Mouse (Mus musculus): ENCODE results near the gene Stxbp5l.
"Not testable (repeated sequence)": the region's sequence is repeated elsewhere in the genome, so short reads cannot be mapped to it uniquely, and the experiment has no call there.

The Stxbp5l gene

DNA sequence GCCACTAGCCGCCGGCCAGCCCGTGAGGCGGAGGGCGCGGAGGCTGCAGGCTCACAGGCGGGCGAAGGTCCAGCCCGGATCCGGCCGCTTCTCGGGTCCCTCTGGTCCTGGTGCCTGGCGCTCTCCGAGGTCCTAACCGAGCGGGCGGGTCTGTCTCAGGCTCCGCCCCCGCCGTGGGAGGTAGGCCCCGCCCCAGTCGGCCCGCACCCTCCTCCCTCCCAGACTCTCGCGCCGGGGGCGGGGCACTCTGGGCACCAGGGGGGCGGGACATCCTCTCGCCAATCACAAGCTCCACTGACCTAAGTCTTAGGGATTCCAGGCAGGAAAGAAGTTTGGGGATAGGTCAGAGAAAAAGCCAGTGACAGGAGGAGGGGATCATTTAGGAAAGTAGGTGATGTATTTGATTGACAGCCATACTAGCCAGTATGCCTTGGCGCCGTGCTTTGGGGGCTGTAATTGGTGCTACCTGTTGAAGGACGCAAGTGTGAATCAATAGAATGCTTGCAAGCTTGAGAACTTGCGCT is at the start of gene Stxbp5l:
TSS of gene Stxbp5l (minus strand) at position 142 of the 524 bp plus-strand sequence.
- in situ Hi-C loops (cut with MboI, MseI) = no loop called here

DNA sequence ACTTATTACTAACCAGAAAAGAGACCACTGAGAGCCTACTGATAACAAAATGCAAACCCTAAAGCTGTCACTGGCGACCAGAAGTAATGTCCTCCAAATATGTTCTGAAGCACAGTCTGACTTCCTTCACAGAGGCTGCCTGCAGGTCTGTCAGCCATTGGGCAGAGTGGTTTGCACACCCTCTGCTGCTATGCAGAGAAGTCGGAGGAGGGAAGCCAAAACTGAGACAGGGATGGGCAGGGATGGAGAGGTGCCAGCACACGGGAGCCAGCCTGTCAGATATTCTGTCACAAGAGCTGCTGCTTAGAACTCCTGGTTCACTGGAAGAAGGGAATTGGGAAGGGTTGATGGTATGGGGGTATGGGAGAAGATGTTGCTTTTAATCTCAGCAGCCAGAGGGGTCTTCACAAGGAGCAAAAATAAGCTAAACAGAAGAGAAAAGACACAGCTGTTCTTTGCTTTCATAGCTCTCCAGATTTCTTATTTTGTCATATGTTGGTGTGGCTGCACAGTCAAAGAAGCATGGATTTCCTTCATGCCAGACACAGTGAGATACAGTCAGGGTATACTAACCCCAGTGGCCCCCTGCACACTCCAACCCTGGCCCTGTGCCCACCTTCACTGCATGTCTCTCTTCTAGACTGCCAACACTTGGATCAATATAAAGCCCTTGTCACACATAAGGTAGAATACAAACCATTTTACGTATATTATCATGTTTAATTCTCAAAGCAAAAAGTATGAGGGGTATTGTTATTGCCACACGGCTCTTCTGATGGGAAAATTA is 48.8 kb upstream of the Stxbp5l start:
- in situ Hi-C loops (cut with MboI, MseI) = no loop called here

DNA sequence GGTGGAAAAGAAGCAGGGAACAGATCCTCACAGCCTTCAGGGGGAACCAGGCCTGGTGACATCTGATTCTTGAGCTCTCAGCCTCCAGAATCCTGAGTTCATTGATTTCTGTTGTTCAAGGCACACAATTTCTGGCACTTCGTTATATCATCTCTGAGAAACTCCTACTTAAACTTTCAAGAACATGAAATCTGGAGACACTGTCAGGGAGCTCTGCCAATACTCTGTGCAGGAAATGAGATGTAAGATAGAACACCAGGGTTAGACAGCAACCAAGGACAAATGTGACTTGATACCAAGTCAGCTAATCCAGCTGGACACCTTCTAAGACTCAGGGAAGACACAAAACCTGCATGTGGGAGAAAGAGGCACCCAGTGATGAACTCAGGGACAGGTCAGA is 40.7 kb upstream of the Stxbp5l start:
- in situ Hi-C loops (cut with MboI, MseI) = no loop called here

DNA sequence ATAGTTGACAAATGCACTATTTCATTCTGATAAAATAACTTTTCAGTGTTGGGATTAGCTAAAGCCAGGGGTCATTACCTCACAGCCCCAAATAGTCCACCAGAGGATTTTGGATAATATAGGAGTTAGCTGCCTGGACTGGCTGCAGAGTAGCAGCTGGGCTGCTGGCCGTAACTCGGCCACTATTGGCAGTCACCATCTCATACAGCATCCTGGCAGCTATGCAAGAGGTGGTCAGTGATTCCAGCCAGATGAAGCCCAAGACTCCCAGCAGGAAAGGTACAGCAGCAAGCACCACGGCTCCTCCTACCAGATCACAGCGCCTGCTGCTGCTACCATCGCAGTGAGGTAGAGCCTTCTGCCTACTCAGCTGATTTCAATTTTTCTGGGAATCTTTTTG is 38.1 kb upstream of the Stxbp5l start:
- in situ Hi-C loops (cut with MboI, MseI) = no loop called here

DNA sequence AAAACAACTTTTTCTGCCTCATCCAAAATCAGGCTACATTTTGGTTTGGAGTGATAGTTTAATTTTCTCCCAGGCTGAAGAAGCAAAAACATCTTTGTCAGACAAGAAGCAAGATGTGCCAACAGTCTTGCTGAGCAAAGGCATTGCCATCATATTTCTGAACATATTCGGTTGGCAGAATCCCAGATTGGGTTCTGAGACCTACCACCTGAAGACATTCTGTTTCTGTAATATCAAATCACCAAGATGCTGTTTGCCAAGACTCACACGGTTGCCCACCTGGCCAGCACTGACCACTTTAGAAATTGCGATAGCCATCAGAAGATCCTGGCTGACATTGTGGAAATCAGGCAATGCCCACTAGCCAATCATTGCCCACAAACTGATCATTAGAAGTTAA is 37.1 kb upstream of the Stxbp5l start:
- in situ Hi-C loops (cut with MboI, MseI) = no loop called here

DNA sequence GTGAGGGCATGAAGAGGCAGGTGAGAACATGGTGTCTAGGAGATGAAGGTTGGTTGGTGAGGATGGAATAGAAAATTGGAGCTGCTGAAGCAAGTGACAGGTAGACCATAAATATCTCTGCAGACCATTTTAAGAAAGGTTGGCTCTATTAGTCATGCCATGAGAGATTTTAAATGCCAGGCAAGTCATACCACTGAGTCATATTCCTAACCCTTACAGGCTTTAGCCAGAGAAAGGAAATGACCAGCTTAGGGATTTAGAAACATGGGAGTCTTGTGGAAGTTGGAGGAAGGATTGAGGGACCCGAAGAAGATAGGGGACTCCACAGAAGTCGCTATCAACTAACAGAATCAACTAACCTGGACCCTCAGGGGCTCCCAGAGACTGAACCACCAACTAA is 35.8 kb upstream of the Stxbp5l start:
- in situ Hi-C loops (cut with MboI, MseI) = no loop called here

DNA sequence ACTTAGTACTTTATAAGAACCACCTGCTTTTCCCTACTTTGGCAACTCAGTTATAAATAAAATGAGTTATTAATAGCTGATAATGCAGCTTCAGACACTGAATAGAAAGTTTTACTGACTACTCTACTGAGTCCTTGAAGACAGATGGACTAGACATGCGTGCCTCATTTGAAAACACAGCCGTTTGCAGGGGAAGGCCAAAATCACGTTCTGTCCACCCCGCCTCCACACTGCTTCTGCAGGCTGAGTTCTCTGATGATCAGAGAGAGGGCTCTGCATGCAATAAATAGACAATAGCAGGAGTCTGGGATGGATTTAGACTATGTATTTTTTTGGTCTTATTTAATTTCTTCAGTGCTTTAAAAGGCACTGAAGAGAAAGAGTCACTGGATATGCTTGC is 20.8 kb upstream of the Stxbp5l start:
- in situ Hi-C loops (cut with MboI, MseI) = no loop called here

DNA sequence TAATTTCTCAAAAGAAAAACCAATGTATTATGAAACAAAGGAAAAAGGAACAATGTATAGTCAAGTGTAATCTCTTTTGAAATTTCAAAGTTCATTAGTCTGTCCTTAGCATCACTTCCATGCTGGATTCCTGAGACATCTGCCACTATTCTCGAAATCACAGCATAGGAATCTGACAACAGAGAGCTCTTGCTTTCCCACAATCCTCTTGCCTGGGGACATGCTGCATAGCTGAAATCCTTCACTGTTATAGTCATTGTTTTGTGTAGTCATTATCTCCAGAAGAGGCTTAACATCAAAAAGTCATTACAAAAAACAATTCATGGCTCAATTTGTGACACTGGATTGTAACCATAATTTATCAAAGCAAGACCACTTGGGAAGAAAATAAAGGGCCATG is 20.2 kb upstream of the Stxbp5l start:
- in situ Hi-C loops (cut with MboI, MseI) = no loop called here

DNA sequence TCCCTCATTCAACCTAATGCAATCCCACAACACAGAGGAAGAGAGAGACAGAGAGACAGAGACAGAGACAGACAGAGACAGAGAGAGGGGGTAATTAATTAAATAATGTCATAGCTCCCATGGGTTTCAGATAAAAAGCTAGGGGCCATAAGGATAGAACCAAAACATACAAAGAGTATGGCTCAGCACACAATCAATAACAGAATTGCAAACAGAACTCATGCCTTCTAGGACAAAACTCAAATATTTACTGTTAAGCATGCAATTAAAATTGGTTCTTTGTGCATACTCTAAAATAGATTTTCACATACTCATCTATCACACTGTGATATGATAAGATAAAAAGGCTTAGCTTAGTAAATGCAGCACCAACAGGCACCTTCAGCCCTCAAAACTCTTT is 5.2 kb upstream of the Stxbp5l start:
- in situ Hi-C loops (cut with MboI, MseI) = no loop called here

DNA sequence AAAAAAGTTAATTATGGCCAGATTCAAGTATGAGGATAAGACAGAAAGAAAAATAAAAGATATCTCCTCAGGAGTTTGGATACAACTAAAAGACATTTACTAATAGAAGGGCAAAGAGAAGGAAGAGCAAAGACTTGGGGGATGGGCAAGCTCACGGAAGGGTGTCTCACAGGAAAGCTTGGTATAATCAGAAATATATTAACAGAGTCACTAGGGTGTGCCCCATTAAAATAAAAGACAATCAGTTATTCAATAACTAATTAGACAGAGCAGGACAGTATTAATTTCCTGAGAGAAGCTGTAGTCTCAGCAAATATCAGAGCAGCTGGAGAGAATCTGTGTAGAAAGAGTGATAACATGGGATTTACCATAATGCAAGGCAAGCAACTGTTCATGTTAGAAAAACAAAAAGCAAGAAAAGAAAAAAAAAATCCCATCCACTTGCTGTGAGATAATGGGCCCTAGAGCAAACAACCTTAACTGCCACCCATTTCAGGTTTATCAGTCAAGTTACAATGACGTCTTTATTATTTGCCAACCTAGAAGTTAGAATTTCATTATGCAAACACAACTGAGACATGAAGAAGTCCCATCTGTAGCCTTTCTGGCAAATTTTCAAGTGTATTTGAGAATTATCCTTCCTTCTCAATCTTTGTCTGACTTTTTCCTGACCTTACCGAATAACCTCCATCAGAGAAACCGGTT is 4.6 kb upstream of the Stxbp5l start:
- in situ Hi-C loops (cut with MboI, MseI) = no loop called here

DNA sequence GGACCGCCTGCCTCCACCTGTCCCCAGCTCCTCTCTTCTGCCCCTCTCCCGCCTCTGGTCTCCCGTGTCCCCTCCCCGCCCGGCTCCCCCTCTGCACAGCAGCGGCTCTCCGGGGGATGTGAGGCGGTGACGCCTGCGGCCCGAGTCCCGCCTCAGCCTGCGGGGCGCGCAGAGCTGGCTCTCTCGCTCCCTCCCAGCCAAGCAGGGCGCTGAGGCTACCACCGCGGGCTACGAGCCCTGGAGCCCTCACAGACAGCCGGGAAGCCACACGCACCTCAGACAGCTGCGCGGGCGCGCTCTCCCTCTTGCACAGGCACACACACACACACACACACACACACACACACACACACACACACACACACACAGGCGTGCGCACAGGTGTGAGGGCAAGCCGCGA is 393 bp downstream of the Stxbp5l start:
- in situ Hi-C loops (cut with MboI, MseI) = no loop called here

DNA sequence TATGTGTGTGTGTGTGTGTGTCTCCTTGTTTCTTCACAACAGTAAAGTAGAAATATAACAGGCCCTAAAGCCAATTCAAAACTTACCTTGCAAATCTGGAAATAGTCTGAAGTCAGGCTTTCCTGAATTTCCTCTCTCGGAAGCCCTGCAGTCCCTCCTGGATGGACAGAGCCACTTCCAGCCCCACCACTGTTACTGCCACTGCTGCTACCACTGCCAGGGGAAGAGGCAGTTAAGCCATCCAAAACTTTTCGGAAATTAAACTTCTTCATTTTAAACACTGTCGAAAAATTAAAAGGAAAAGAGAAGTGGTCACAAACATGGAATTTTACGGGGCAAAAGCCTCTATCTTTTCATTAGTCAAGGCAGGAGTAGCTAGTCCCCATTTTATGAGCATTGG is 1.3 kb downstream of the Stxbp5l start:
- in situ Hi-C loops (cut with MboI, MseI) = no loop called here

DNA sequence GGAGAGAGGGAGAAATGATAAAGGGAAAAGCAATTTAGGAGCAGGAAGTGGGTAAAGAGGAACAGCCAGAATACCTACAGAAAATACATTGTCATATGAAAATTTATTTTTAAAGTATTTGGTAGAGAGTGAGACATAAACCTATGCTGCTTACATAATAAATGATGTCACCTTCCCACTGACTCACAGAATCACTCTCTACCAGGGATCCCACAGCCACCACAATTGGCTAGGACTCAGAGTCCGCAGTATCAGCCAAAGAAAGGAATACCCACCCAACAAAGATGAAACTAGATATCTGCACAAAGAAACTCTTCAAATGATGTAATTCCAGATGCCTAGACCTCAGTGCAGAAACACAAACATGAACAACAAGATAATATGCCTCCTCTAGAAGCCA is 12.0 kb downstream of the Stxbp5l start:
- in situ Hi-C loops (cut with MboI, MseI) = no loop called here

DNA sequence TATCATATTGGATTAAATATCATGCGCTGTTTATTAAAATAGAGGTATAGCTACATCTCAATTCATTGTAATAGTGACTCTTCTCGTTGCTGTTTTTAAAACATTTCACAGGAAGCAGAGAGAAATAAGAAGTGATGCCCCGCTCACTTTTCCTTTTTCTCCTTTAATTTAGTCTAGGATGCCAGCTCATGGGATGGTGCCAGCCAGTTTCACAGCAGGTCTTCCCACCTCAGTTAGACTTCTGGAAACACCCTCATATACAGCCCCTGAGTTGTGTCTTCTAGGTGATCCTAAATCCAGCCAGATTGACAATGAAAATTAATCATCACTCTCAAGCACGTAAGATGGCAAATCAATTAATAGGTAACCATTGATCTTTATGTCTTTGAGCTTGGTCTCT is 17.3 kb downstream of the Stxbp5l start:
- in situ Hi-C loops (cut with MboI, MseI) = no loop called here

DNA sequence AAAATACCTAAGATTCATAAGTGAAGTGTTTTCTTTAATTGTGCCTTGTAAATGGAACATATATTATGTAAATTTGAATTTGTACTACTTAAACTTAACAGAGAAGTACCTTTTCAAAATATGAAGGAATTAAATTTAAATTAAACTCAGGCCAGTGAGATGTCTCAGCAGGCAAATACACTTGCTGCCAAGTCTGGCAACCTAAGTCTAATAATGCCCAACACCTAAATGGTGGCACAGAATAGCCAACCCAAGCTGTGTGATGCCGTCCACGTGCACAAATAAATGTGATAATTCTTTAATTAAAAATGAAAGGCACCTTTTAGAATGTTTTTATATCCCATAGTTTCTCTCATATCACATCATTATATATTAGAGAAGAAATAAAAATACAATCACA is 20.8 kb downstream of the Stxbp5l start:
- in situ Hi-C loops (cut with MboI, MseI) = no loop called here

DNA sequence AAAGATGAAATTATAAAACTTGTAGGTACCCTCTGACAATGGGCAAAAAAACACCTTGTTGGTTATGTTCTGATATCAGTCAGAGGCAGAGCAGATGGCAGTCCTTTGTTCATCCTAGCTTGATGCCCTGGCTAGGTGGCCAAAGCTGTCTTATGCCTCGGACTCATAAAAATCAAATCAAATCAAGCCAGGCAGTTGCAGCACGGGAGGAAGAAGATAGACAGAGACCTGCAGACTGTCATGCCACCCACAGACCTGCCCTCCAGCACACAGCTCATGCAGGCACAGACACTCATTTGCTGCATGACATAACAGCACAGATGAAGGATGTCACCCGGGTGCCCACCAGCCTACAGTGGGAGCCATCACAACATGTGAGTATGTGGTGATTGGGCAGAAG is 29.1 kb downstream of the Stxbp5l start:
- in situ Hi-C loops (cut with MboI, MseI) = no loop called here

DNA sequence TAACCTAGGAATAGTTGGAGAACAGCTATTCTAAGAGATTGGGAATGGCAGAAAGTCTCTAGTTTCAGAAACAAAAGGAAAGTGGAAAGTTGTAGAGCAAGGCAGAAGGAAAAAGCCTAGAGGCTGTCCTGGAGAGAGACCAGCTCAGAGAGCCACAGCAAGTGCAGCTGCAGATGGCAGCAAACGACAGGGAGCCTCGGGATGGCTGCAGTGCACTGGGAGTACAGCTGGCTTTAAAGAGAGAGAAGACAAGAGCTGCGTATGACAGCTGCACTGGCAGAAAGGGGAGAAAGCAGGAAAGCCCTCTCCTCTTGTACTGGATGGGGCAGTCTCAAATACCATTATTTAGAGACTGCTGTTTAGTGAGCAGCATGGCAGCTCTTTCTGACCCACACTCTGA is 37.7 kb downstream of the Stxbp5l start:
- in situ Hi-C loops (cut with MboI, MseI) = no loop called here

DNA sequence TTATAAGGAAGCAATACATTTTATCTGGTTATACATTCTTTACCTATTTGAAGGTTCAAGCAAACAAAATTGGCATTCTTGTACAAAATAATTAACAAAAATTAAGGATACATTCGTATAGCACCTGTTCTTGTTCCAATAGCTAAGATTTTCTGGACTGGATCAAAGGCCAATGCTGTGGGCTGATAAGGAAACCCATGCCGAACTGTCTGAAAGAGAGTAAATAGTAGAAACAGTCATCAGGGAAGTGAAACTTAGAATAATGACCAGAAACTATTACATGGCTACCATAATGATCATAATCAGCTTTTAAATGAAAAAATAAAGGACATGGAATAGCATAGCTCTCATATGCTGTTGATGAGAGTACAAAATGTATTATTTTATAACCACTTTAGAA is 39.8 kb downstream of the Stxbp5l start:
- in situ Hi-C loops (cut with MboI, MseI) = no loop called here

DNA sequence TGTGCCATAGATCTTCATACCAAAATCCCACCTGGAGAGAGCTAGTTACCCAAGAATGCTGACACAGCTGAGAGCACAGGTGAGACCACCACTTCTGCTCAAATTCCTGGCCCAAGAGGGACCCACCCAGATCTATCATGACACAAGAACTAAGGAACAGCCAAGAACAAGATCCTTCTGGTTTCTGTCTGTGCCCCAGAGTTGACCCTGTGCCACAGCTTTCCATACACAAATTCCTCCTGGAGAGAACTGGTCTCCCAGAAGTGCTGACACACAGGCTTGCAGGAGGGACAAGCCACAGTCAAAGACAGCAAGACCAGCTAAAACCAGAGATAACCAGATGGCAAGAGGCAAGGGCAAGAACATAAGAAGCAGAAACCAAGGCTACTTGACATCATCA is 43.3 kb downstream of the Stxbp5l start:
- in situ Hi-C loops (cut with MboI, MseI) = not testable (repeated sequence)

DNA sequence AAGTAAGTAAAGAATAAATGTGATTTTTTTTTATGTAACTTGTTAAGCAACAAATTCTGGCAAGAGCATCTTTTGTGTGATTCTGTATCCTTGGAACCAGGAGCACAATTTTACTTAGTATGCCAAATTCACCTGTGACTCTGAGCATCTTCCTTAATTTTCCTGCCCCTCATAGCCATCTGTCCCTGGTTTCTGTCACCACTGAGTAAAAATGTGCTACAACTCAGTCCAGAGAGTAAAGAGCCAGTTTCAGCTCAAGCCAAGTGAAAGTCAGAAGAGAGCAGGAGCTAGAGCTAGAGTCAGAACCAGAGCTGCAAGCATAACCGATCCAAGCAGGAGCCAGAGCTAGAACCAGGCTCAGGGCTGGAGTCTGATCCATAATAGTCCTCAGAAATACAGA is 46.6 kb downstream of the Stxbp5l start:
- in situ Hi-C loops (cut with MboI, MseI) = no loop called here

DNA sequence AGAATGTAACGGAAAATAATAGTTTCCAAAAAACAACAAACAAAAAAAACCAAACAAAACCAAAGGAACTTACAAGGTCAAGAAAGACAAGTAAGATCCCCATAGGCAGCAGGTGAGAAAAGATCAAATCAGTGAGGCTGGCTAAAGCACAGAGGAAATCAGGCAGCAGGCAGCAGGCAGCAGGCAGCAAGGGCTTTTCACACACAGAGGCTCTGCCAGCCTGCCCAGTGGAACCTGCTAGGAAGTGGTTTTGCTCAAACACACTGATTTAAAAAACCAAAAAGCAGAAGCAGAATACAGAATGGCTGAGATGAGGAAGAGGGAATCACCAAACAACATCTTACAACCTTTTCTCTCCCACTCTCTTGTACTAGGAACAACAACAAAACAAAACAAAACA is 47.2 kb downstream of the Stxbp5l start:
- in situ Hi-C loops (cut with MboI, MseI) = no loop called here

DNA sequence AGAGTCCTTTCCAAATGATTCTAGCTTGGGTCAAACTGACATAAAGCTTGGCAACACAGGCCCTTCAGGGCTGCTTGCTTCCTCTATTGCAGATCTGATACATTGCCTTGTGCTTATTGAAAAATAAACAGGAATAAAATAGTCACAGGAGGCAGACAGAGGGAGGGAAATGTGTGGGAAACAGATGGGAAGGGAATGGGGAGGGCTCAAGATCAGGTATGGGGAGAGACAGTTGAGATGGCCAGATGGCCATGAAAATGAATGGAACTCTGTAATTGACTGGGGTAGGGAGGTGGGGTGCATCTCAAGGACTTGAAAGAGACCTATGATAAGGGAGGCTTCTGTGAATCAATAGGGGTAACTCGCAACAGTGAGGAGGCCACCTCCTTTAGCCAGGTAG is 80.3 kb downstream of the Stxbp5l start:
- in situ Hi-C loops (cut with MboI, MseI) = no loop called here

DNA sequence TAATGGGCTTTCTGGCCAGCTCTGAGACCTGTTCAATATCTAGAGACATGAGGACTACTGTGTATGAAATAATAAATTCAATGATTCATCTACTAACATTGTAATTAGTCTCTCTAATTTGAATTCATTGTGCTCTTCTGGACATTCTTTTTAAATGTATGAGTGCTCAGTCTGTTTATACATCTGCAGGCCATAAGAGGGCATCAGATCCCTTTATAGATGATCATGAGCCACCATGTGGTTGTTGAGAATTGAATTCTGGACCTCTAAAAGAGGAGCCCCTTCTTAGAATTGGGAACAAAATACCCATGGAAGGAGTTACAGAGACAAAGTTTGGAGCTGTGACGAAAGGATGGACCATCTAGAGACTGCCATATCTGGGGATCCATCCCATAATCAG is 92.2 kb downstream of the Stxbp5l start:
- in situ Hi-C loops (cut with MboI, MseI) = no loop called here

Data from T-helper 2 cell (primary cell).